Mouse (Mus musculus) spleen, adult 12 weeks (tissue): Measurements from ENCODE around the gene Ndufs8.

ENCODE experiments used
- DNase-seq: peaks from one replicate; pipeline ENCODE4 v3.0.0; 2022; ENCODE audit warnings: low spot score

Gene Ndufs8

GRCm38 (mm10) chr19:3931716-3932115 is 19.1 kb upstream of the Ndufs8 start:
- DNase-seq: no peak

- DNase-seq: no peak
Observed at GRCm38 (mm10) chr19:3930262-3931057, 17.9 kb upstream of the Ndufs8 start.

- no peak for DNase-seq
Observed at GRCm38 (mm10) chr19:3929211-3929941, 16.8 kb upstream of the Ndufs8 start, which contains the start of gene Aldh3b1. Aldh3b1 (minus strand) TSS chr19:3929808.

GRCm38 (mm10) chr19:3928779-3929178 is 16.2 kb upstream of the Ndufs8 start:
- no peak for DNase-seq

- no peak for DNase-seq
Observed at GRCm38 (mm10) chr19:3927989-3928388, 15.4 kb upstream of the Ndufs8 start.

GRCm38 (mm10) chr19:3926685-3927084 is 14.1 kb upstream of the Ndufs8 start:
- DNase-seq: no peak

- no peak for DNase-seq
Observed at GRCm38 (mm10) chr19:3926279-3926678, 13.7 kb upstream of the Ndufs8 start.

GRCm38 (mm10) chr19:3925859-3926258 is 13.3 kb upstream of the Ndufs8 start:
- no peak for DNase-seq

GRCm38 (mm10) chr19:3924868-3925267 is 12.3 kb upstream of the Ndufs8 start:
- no peak for DNase-seq

- DNase-seq: no peak
Observed at GRCm38 (mm10) chr19:3924190-3924589, 11.6 kb upstream of the Ndufs8 start.

GRCm38 (mm10) chr19:3923586-3923985 is 11.0 kb upstream of the Ndufs8 start:
- DNase-seq: no peak

GRCm38 (mm10) chr19:3922661-3923371 is 10.2 kb upstream of the Ndufs8 start:
- DNase-seq: no peak

- DNase-seq: no peak
Observed at GRCm38 (mm10) chr19:3919928-3920327, 7.4 kb upstream of the Ndufs8 start.

- DNase-seq: no peak
Observed at GRCm38 (mm10) chr19:3916727-3917126, 4.2 kb upstream of the Ndufs8 start.

GRCm38 (mm10) chr19:3914535-3914934 is 2.0 kb upstream of the Ndufs8 start:
- no peak for DNase-seq

GRCm38 (mm10) chr19:3913692-3914091 is 1.1 kb upstream of the Ndufs8 start:
- DNase-seq: no peak

- no peak for DNase-seq
Observed at GRCm38 (mm10) chr19:3910206-3910605, 2.4 kb downstream of the Ndufs8 start.

- DNase-seq: no peak
Observed at GRCm38 (mm10) chr19:3907876-3908660, 4.5 kb downstream of the Ndufs8 start.

GRCm38 (mm10) chr19:3906795-3907786 is 5.5 kb downstream of the Ndufs8 start, which contains the start of gene Tcirg1:
Tcirg1 (minus strand) TSS chr19:3907133.
- DNase-seq: peak; percentile 59

GRCm38 (mm10) chr19:3906326-3906725 is 6.2 kb downstream of the Ndufs8 start:
- DNase-seq: no peak
